ENCODE assay signal across 46 mouse cellular contexts in genomic region chr1:166730215-166730614, GRCm38 (mm10). TPM values are rescaled to one million over a fixed set of nuclear protein-coding genes. Genes with fewer than 3 reads are reported as not detected.
"Had no signal": no experiment of that assay in that cellular context is flagged by ENCODE, and none has a peak within 500 bp of the region (broad histone marks: within the 10 kb centered on the region; RNA-seq: fewer than 3 reads in every experiment).

No protein-coding gene starts in this region.

- H3K27ac ChIP-seq: left cerebral cortex, adult 2 months; limb, embryonic 10.5 days; limb, embryonic 12.5 days; limb, embryonic 13.5 days; limb, embryonic 15.5 days; liver, embryonic 12.5 days; liver, embryonic 13.5 days; liver, embryonic 14.5 days; liver, embryonic 15.5 days; lung, embryonic 15.5 days; macrophage; midbrain, embryonic 10.5 days; midbrain, embryonic 12.5 days; midbrain, embryonic 13.5 days; midbrain, embryonic 15.5 days had no signal

- H3K4me2 ChIP-seq: limb, embryonic 12.5 days; limb, embryonic 13.5 days; limb, embryonic 15.5 days; liver, embryonic 11.5 days; liver, embryonic 12.5 days; liver, embryonic 13.5 days; liver, embryonic 15.5 days; lung, embryonic 14.5 days; lung, embryonic 15.5 days; midbrain, embryonic 12.5 days; midbrain, embryonic 13.5 days; midbrain, embryonic 15.5 days had no signal

- H3K27me3 ChIP-seq: limb, embryonic 12.5 days; limb, embryonic 13.5 days; limb, embryonic 15.5 days; liver, embryonic 12.5 days; liver, embryonic 13.5 days; liver, embryonic 15.5 days; lung, embryonic 15.5 days; midbrain, embryonic 12.5 days; midbrain, embryonic 13.5 days; midbrain, embryonic 15.5 days had no signal

- ATAC-seq: liver, embryonic 12.5 days; liver, postnatal 0 days; lung, postnatal 0 days; midbrain, embryonic 13.5 days; midbrain, embryonic 15.5 days; midbrain, embryonic 16.5 days had no signal

- H3K36me3 ChIP-seq: limb, embryonic 10.5 days; limb, embryonic 12.5 days; limb, embryonic 13.5 days; limb, embryonic 15.5 days; liver, embryonic 12.5 days; liver, embryonic 13.5 days; liver, embryonic 15.5 days; lung, embryonic 15.5 days; midbrain, embryonic 10.5 days; midbrain, embryonic 12.5 days; midbrain, embryonic 13.5 days; midbrain, embryonic 15.5 days had no signal

- H3K9ac ChIP-seq: limb, embryonic 12.5 days; limb, embryonic 13.5 days; limb, embryonic 15.5 days; liver, embryonic 12.5 days; liver, embryonic 13.5 days; liver, embryonic 14.5 days; liver, embryonic 15.5 days; liver, postnatal 0 days; lung, embryonic 14.5 days; lung, embryonic 15.5 days; midbrain, embryonic 12.5 days; midbrain, embryonic 13.5 days; midbrain, embryonic 15.5 days had no signal

- H3K4me1 ChIP-seq: limb, embryonic 10.5 days; limb, embryonic 12.5 days; limb, embryonic 13.5 days; limb, embryonic 15.5 days; liver, embryonic 12.5 days; liver, embryonic 13.5 days; liver, embryonic 15.5 days; lung, embryonic 15.5 days; midbrain, embryonic 10.5 days; midbrain, embryonic 12.5 days; midbrain, embryonic 13.5 days; midbrain, embryonic 15.5 days had no signal

- H3K4me3 ChIP-seq: left cerebral cortex, adult 2 months; limb, embryonic 10.5 days; limb, embryonic 12.5 days; limb, embryonic 13.5 days; limb, embryonic 15.5 days; liver, embryonic 12.5 days; liver, embryonic 13.5 days; liver, embryonic 15.5 days; lung, embryonic 15.5 days; midbrain, embryonic 10.5 days; midbrain, embryonic 12.5 days; midbrain, embryonic 13.5 days; midbrain, embryonic 15.5 days; myocyte had no signal

- DNase-seq: left cerebral cortex, postnatal 4 days; liver; liver, embryonic 13.5 days; liver, postnatal 0 days; lung, adult 18-20 months; lung, adult 2 months; lung, embryonic 14.5 days; lung, postnatal 10 days; lung, postnatal 14 days; lung, postnatal 36 days; lung, postnatal 4 days; midbrain, embryonic 14.5 days had no signal

- H3K9me3 ChIP-seq: limb, embryonic 10.5 days; limb, embryonic 12.5 days; limb, embryonic 13.5 days; limb, embryonic 15.5 days; liver, embryonic 12.5 days; liver, embryonic 13.5 days; liver, embryonic 15.5 days; lung, embryonic 15.5 days; megakaryocyte, embryonic 14.5 days; midbrain, embryonic 10.5 days; midbrain, embryonic 12.5 days; midbrain, embryonic 13.5 days; midbrain, embryonic 15.5 days had no signal

RNA-seq across cellular contexts. Expression of gene Fmo9, which starts 48.6 kb away (rescaled TPM):
- total RNA-seq: left cerebral cortex, adult 2 months; left cerebral cortex, adult 8-10 months; left cerebral cortex, postnatal 10 days; left cerebral cortex, postnatal 14 days; left cerebral cortex, postnatal 25 days; left cerebral cortex, postnatal 36 days; left cerebral cortex, postnatal 4 days; liver, adult 2 months; megakaryocyte progenitor cell, adult 5-6 weeks; megakaryocyte-erythroid progenitor cell, adult 5-6 weeks; midbrain, postnatal 0 days; monocyte, adult 5-6 weeks had no signal
- polyA plus RNA-seq: limb, embryonic 10.5 days; limb, embryonic 11.5 days; limb, embryonic 12.5 days; limb, embryonic 13.5 days; limb, embryonic 14.5 days; limb, embryonic 15.5 days; liver, adult 2 months; liver, embryonic 11.5 days; liver, embryonic 12.5 days; liver, embryonic 13.5 days; liver, embryonic 14.5 days; liver, embryonic 15.5 days; liver, embryonic 16.5 days; liver, postnatal 0 days; lung, adult 2 months; lung, embryonic 14.5 days; lung, embryonic 15.5 days; lung, embryonic 16.5 days; lung, postnatal 0 days; macrophage; midbrain, embryonic 10.5 days; midbrain, embryonic 12.5 days; midbrain, embryonic 13.5 days; midbrain, embryonic 14.5 days; midbrain, embryonic 15.5 days; midbrain, embryonic 16.5 days; midbrain, postnatal 0 days; myocyte; neural tube, embryonic 11.5 days had no signal
